Mouse (Mus musculus) myocyte (in vitro differentiated cells): ENCODE measurements around the gene Uchl4. TPM values are rescaled to one million over a fixed set of nuclear protein-coding genes. Genes with fewer than 3 reads are reported as not detected.

Experiments used
- H3K27me3 ChIP-seq: one replicate; pipeline ENCODE4 v1.6.1; 2011; ENCODE audit not compliant: control insufficient read depth, insufficient read depth, insufficient read length
- H3K36me3 ChIP-seq: one replicate; pipeline ENCODE4 v1.6.1; 2011; ENCODE audit not compliant: control insufficient read depth, insufficient read depth
- H3K4me2 ChIP-seq: one replicate; pipeline ENCODE4 v1.6.1; 2011; ENCODE audit warnings: low read depth, control low read depth
- H3K4me3 ChIP-seq: one replicate; pipeline ENCODE4 v1.5.1; 2011; ENCODE audit warnings: mild to moderate bottlenecking, control low read depth, moderate library complexity
- H3K79me2 ChIP-seq: one replicate; pipeline ENCODE4 v1.6.1; 2011; ENCODE audit not compliant: control insufficient read depth, insufficient read depth
- H3ac ChIP-seq: one replicate; pipeline ENCODE4 v1.6.1; 2011; ENCODE audit not compliant: control insufficient read depth, insufficient read length
- CEBPB ChIP-seq: IDR thresholded peaks from 2 replicates; pipeline ENCODE4 v1.6.1; 2011; ENCODE audit warnings: mild to moderate bottlenecking, moderate library complexity; ENCODE audit not compliant: poor library complexity, insufficient read depth, severe bottlenecking
- E2F4 ChIP-seq: IDR thresholded peaks from one replicate; pipeline ENCODE4 v1.6.1; 2011; ENCODE audit warnings: mild to moderate bottlenecking, control low read depth, moderate library complexity; ENCODE audit not compliant: insufficient read depth
- MAX ChIP-seq: IDR thresholded peaks from one replicate; pipeline ENCODE4 v1.6.1; 2011; ENCODE audit warnings: low read depth, mild to moderate bottlenecking, control low read depth
- MYOD1 ChIP-seq, 3 experiments: IDR thresholded peaks; one replicate each; pipeline ENCODE4 v1.6.1; 2011; ENCODE audit warnings: control low read depth in 2 of 3, low read depth in 2 of 3, mild to moderate bottlenecking in 2 of 3, moderate library complexity in 1 of 3; ENCODE audit not compliant: insufficient read length in 2 of 3, control insufficient read depth in 1 of 3
- MYOG ChIP-seq, 3 experiments: IDR thresholded peaks; one replicate each; pipeline ENCODE4 v1.6.1; 2011; ENCODE audit warnings: control low read depth in 2 of 3, low read depth in 2 of 3, mild to moderate bottlenecking in 2 of 3; ENCODE audit not compliant: insufficient read length in 2 of 3, control insufficient read depth in 1 of 3, insufficient read depth in 1 of 3
- POLR2A ChIP-seq: IDR thresholded peaks from one replicate; pipeline ENCODE4 v1.6.1; 2011; ENCODE audit warnings: low read depth, mild to moderate bottlenecking, control low read depth, moderate library complexity; ENCODE audit not compliant: insufficient read length
- POLR2AphosphoS2 ChIP-seq: IDR thresholded peaks from one replicate; pipeline ENCODE4 v1.6.1; 2011; ENCODE audit warnings: low read depth, control low read depth; ENCODE audit not compliant: insufficient read length
- REST ChIP-seq: IDR thresholded peaks from one replicate; pipeline ENCODE4 v1.6.1; 2011; ENCODE audit warnings: mild to moderate bottlenecking, control low read depth, moderate library complexity; ENCODE audit not compliant: insufficient read depth, insufficient read length
- SRF ChIP-seq: IDR thresholded peaks from one replicate; pipeline ENCODE4 v1.6.1; 2011; ENCODE audit warnings: low read depth; ENCODE audit not compliant: control insufficient read depth, insufficient read length
- TCF12 ChIP-seq: IDR thresholded peaks from one replicate; pipeline ENCODE4 v1.6.1; 2011; ENCODE audit warnings: mild to moderate bottlenecking, control low read depth; ENCODE audit not compliant: poor library complexity, insufficient read depth, severe bottlenecking
- TCF3 ChIP-seq: IDR thresholded peaks from one replicate; pipeline ENCODE4 v1.6.1; 2011; ENCODE audit warnings: low read depth, control low read depth; ENCODE audit not compliant: insufficient read length
- USF1 ChIP-seq: IDR thresholded peaks from one replicate; pipeline ENCODE4 v1.6.1; 2011; ENCODE audit warnings: low read depth, mild to moderate bottlenecking, control low read depth, moderate library complexity
- polyA plus RNA-seq: library from polyadenylated mRNA; unstranded; fragments of >200 nt; fragmentation: generic; extraction: Trizol; gene quantifications from one replicate; pipeline ENCODE4 v1.2.1, GENCODE M21; 2012; ENCODE audit warnings: missing spikeins

Uchl4 gene
- polyA plus RNA-seq, 1 experiment: 0.34 TPM

- TF ChIP-seq TCF3 (no peak), REST (no peak), MYOG (IDR thresholded peaks at IDR 0.05; ENCODE audit: control insufficient read depth in 1 of 3, insufficient read depth in 1 of 3, insufficient read length in 2 of 3, low read depth in 2 of 3) (no peak), E2F4 (no peak), USF1 (no peak)
- Histone ChIP-seq H3K4me3 (no peak overlapping the region), H3K36me3 (peaks cover 24% of the 10 kb centered on the region)
Measured at GRCm38 (mm10) chr9:64199897-64200296, 35.1 kb upstream of the Uchl4 start.

GRCm38 (mm10) chr9:64202331-64202730 lies 32.7 kb upstream of the Uchl4 start:
- H3ac ChIP-seq: no peak overlapping the region
- no peak overlapping the region for H3K4me3 ChIP-seq
- peaks cover 34% of the 10 kb centered on the region for H3K36me3 ChIP-seq
- H3K27me3 ChIP-seq: no peaks in the 10 kb centered on the region
- no peak overlapping the region for H3K4me2 ChIP-seq
- H3K79me2 ChIP-seq: no peaks in the 10 kb centered on the region
- TF ChIP-seq SRF (no peak), E2F4 (no peak), TCF3 (no peak), REST (no peak), USF1 (no peak), POLR2A (no peak), MYOG (IDR thresholded peaks at IDR 0.05; ENCODE audit: control insufficient read depth in 1 of 3, insufficient read depth in 1 of 3, insufficient read length in 2 of 3, low read depth in 2 of 3) (no peak), TCF12 (no peak), MYOD1 (IDR thresholded peaks at IDR 0.05; ENCODE audit: control insufficient read depth in 1 of 3, insufficient read length in 2 of 3, low read depth in 2 of 3) (no peak), MAX (no peak), CEBPB (no peak)

More at GRCm38 (mm10) chr9:64199897-64200296, 35.1 kb upstream of the Uchl4 start:
- Histone ChIP-seq H3ac (no peak overlapping the region), H3K4me2 (no peak overlapping the region), H3K79me2 (no peaks in the 10 kb centered on the region), H3K27me3 (no peaks in the 10 kb centered on the region)

- Histone ChIP-seq H3K27me3 (no peaks in the 10 kb centered on the region), H3ac (no peak overlapping the region), H3K79me2 (no peaks in the 10 kb centered on the region), H3K36me3 (peaks cover 34% of the 10 kb centered on the region), H3K4me2 (no peak overlapping the region), H3K4me3 (no peak overlapping the region)
- no peak for TF ChIP-seq MAX
- no peak for TF ChIP-seq SRF
- TF ChIP-seq MYOG (IDR thresholded peaks at IDR 0.05; ENCODE audit: control insufficient read depth in 1 of 3, insufficient read depth in 1 of 3, insufficient read length in 2 of 3, low read depth in 2 of 3): no peak
- no peak for TF ChIP-seq CEBPB
- TF ChIP-seq USF1: no peak
- TF ChIP-seq MYOD1 (IDR thresholded peaks at IDR 0.05; ENCODE audit: control insufficient read depth in 1 of 3, insufficient read length in 2 of 3, low read depth in 2 of 3): no peak
- TF ChIP-seq POLR2AphosphoS2: no peak
- TF ChIP-seq TCF12: no peak
- TF ChIP-seq TCF3: no peak
- TF ChIP-seq REST: no peak
- no peak for TF ChIP-seq POLR2A
- TF ChIP-seq E2F4: no peak
Measured at GRCm38 (mm10) chr9:64202866-64203265, 32.1 kb upstream of the Uchl4 start.

GRCm38 (mm10) chr9:64207509-64208084 lies 27.4 kb upstream of the Uchl4 start:
- H3K4me2 ChIP-seq: no peak overlapping the region
- H3ac ChIP-seq: no peak overlapping the region
- TF ChIP-seq E2F4 (no peak), SRF (no peak), POLR2AphosphoS2 (no peak), MAX (no peak), CEBPB (no peak)
- no peaks in the 10 kb centered on the region for H3K27me3 ChIP-seq
- H3K4me3 ChIP-seq: no peak overlapping the region
- no peaks in the 10 kb centered on the region for H3K79me2 ChIP-seq
- peaks cover 42% of the 10 kb centered on the region for H3K36me3 ChIP-seq

- H3ac ChIP-seq: no peak overlapping the region
- no peak for TF ChIP-seq MYOG (IDR thresholded peaks at IDR 0.05; ENCODE audit: control insufficient read depth in 1 of 3, insufficient read depth in 1 of 3, insufficient read length in 2 of 3, low read depth in 2 of 3)
- TF ChIP-seq REST: no peak
- no peak for TF ChIP-seq SRF
- no peak for TF ChIP-seq MAX
- no peak for TF ChIP-seq USF1
- TF ChIP-seq POLR2AphosphoS2: no peak
- TF ChIP-seq MYOD1 (IDR thresholded peaks at IDR 0.05; ENCODE audit: control insufficient read depth in 1 of 3, insufficient read length in 2 of 3, low read depth in 2 of 3): no peak
- no peak for TF ChIP-seq TCF12
- TF ChIP-seq POLR2A: no peak
- no peak for TF ChIP-seq TCF3
- TF ChIP-seq E2F4: no peak
- TF ChIP-seq CEBPB: no peak
- H3K27me3 ChIP-seq: no peaks in the 10 kb centered on the region
- H3K4me2 ChIP-seq: no peak overlapping the region
- peaks cover 22% of the 10 kb centered on the region for H3K36me3 ChIP-seq
- peaks cover 30% of the 10 kb centered on the region for H3K79me2 ChIP-seq
- no peak overlapping the region for H3K4me3 ChIP-seq
Measured at GRCm38 (mm10) chr9:64214452-64214851, 20.5 kb upstream of the Uchl4 start.
